Comparison of ENCODE assay signal across 32 mouse cellular contexts in genomic region chr11:115295939-115296338, GRCm38 (mm10). TPM values are rescaled to one million over a fixed set of nuclear protein-coding genes. Genes with fewer than 3 reads are reported as not detected.
DNase-seq lines count a peak whose midpoint lies in the region; ATAC-seq and TF ChIP-seq lines count a peak whose summit lies in the region.
"Had no signal": no experiment of that assay in that cellular context is flagged by ENCODE, and none has a peak within 500 bp of the region (broad histone marks: within the 10 kb centered on the region; RNA-seq: fewer than 3 reads in every experiment).

No protein-coding gene starts in this region.

- TF ChIP-seq POLR2A in olfactory bulb, adult 2 months (IDR thresholded peaks at IDR 0.05; ENCODE audit: insufficient read depth, low read depth, low read length), result no peak

- 82% methylated on average over 11 of the region's 11 CpGs for WGBS in stomach, embryonic 15.5 days
- WGBS in stomach, postnatal 0 days, result 79% methylated on average over 11 of the region's 11 CpGs
- 77% methylated on average over 11 of the region's 11 CpGs for WGBS in liver, embryonic 13.5 days (ENCODE audit: insufficient replicate concordance)
- 90% methylated on average over 11 of the region's 11 CpGs for WGBS in olfactory bulb, adult 2 months
- 91% methylated on average over 11 of the region's 11 CpGs for WGBS in midbrain, postnatal 0 days
- WGBS in forebrain, embryonic 15.5 days, result 88% methylated on average over 11 of the region's 11 CpGs

- H3K9ac ChIP-seq in stomach, embryonic 15.5 days, result no peak overlapping the region
- no peak overlapping the region for H3K9ac ChIP-seq in stomach, postnatal 0 days (ENCODE audit: low read length)
- no peak overlapping the region for H3K9ac ChIP-seq in liver, embryonic 13.5 days
- no peak overlapping the region for H3K9ac ChIP-seq in midbrain, postnatal 0 days (replicated peaks; ENCODE audit: low read length, poor library complexity, severe bottlenecking)
- no peak overlapping the region for H3K9ac ChIP-seq in forebrain, embryonic 15.5 days (replicated peaks)
- H3K9ac ChIP-seq: forebrain, postnatal 0 days; heart, embryonic 12.5 days; limb, embryonic 13.5 days; lung, embryonic 15.5 days had no signal

- no peak overlapping the region; the same call in 1 of the 2 replicates for H3K4me2 ChIP-seq in stomach, embryonic 15.5 days
- H3K4me2 ChIP-seq in stomach, postnatal 0 days (replicated peaks; ENCODE audit: low read depth), result no peak overlapping the region
- peak overlapping the region; percentile 56 for H3K4me2 ChIP-seq in liver, embryonic 13.5 days
- H3K4me2 ChIP-seq in midbrain, postnatal 0 days (ENCODE audit: low read depth, low read length, poor library complexity, severe bottlenecking), result no peak overlapping the region
- H3K4me2 ChIP-seq in forebrain, embryonic 15.5 days (replicated peaks), result no peak overlapping the region
- H3K4me2 ChIP-seq: lung, embryonic 15.5 days had no signal

- H3K27me3 ChIP-seq in stomach, embryonic 15.5 days (replicated peaks), result peaks cover 6% of the 10 kb centered on the region
- no peaks in the 10 kb centered on the region for H3K27me3 ChIP-seq in stomach, postnatal 0 days (ENCODE audit: control insufficient read depth, insufficient read depth, low read length)
- peaks cover 38% of the 10 kb centered on the region for H3K27me3 ChIP-seq in liver, embryonic 13.5 days
- H3K27me3 ChIP-seq in midbrain, postnatal 0 days (ENCODE audit: insufficient read depth, low read length), result no peaks in the 10 kb centered on the region
- H3K27me3 ChIP-seq in forebrain, embryonic 15.5 days, result no peaks in the 10 kb centered on the region

- peak; percentile 39 for DNase-seq in cerebellum, adult 9-11 months
- DNase-seq in cerebellum, postnatal 10 days, result no peak
- DNase-seq in stomach, postnatal 0 days (ENCODE audit: low spot score), result no peak
- no peak for DNase-seq in liver, embryonic 13.5 days
- DNase-seq in midbrain, postnatal 0 days (ENCODE audit: low spot score), result no peak
- DNase-seq: adrenal gland, adult 8-10 months; B cell, adult 2 months; forebrain, postnatal 0 days; gastrocnemius, postnatal 14 days; heart, adult 18-20 months; heart, postnatal 10 days; kidney, postnatal 4 days; midbrain, embryonic 14.5 days; right cerebral cortex, postnatal 14 days; spleen, adult 18-20 months; thymus, adult 2 months had no signal

- no peak for TF ChIP-seq CTCF in stomach, postnatal 0 days (IDR thresholded peaks at IDR 0.05; ENCODE audit: low read depth)
- no peak for TF ChIP-seq CTCF in olfactory bulb, adult 2 months (IDR thresholded peaks at IDR 0.05; ENCODE audit: insufficient read depth, low read depth, low read length)
- no peak for TF ChIP-seq CTCF in midbrain, postnatal 0 days (IDR thresholded peaks at IDR 0.05)

- no peak for ATAC-seq in stomach, embryonic 15.5 days (ENCODE audit: insufficient read depth, low FRiP score, low read depth)
- no peak for ATAC-seq in stomach, postnatal 0 days (ENCODE audit: low FRiP score, low TSS enrichment)
- no peak for ATAC-seq in liver, embryonic 13.5 days (ENCODE audit: low read depth)
- no peak for ATAC-seq in midbrain, postnatal 0 days (ENCODE audit: low FRiP score)
- ATAC-seq in forebrain, embryonic 15.5 days (replicated peaks), result no peak
- ATAC-seq: forebrain, postnatal 0 days; intestine, postnatal 0 days had no signal

- H3K4me1 ChIP-seq in stomach, embryonic 15.5 days, result peaks cover 11% of the 10 kb centered on the region
- H3K4me1 ChIP-seq in stomach, postnatal 0 days (replicated peaks; ENCODE audit: control insufficient read depth, insufficient read depth), result peaks cover 6% of the 10 kb centered on the region
- H3K4me1 ChIP-seq in liver, embryonic 13.5 days (replicated peaks), result peaks cover 24% of the 10 kb centered on the region
- H3K4me1 ChIP-seq in olfactory bulb, adult 2 months (ENCODE audit: control insufficient read depth, insufficient read depth, low read length), result peaks cover 16% of the 10 kb centered on the region; the same call in 1 of the 2 replicates
- H3K4me1 ChIP-seq in midbrain, postnatal 0 days (ENCODE audit: insufficient read depth, low read length), result no peaks in the 10 kb centered on the region
- peaks cover 8% of the 10 kb centered on the region for H3K4me1 ChIP-seq in forebrain, embryonic 15.5 days

- H3K27ac ChIP-seq in stomach, embryonic 15.5 days, result no peak overlapping the region
- H3K27ac ChIP-seq in stomach, postnatal 0 days (replicated peaks), result no peak overlapping the region
- H3K27ac ChIP-seq in liver, embryonic 13.5 days, result no peak overlapping the region
- no peak overlapping the region for H3K27ac ChIP-seq in olfactory bulb, adult 2 months (ENCODE audit: insufficient read depth, low read depth, low read length)
- no peak overlapping the region for H3K27ac ChIP-seq in midbrain, postnatal 0 days (ENCODE audit: low read depth, low read length)
- H3K27ac ChIP-seq in forebrain, embryonic 15.5 days (replicated peaks), result no peak overlapping the region
- H3K27ac ChIP-seq: forebrain, embryonic 10.5 days; hindbrain, embryonic 10.5 days; limb, embryonic 13.5 days; lung, embryonic 15.5 days had no signal

- no peaks in the 10 kb centered on the region for H3K9me3 ChIP-seq in stomach, embryonic 15.5 days
- H3K9me3 ChIP-seq in stomach, postnatal 0 days (ENCODE audit: control insufficient read depth, low read length), result no peaks in the 10 kb centered on the region
- no peaks in the 10 kb centered on the region for H3K9me3 ChIP-seq in liver, embryonic 13.5 days (replicated peaks)
- no peaks in the 10 kb centered on the region for H3K9me3 ChIP-seq in midbrain, postnatal 0 days (ENCODE audit: low read length)
- no peaks in the 10 kb centered on the region for H3K9me3 ChIP-seq in forebrain, embryonic 15.5 days
- H3K9me3 ChIP-seq: forebrain, embryonic 10.5 days; limb, embryonic 13.5 days; lung, embryonic 15.5 days had no signal

- H3K36me3 ChIP-seq in stomach, embryonic 15.5 days, result no peaks in the 10 kb centered on the region
- H3K36me3 ChIP-seq in stomach, postnatal 0 days (ENCODE audit: control insufficient read depth, insufficient read depth, low read length), result no peaks in the 10 kb centered on the region
- peaks cover 4% of the 10 kb centered on the region; the same call in 1 of the 2 replicates for H3K36me3 ChIP-seq in liver, embryonic 13.5 days
- H3K36me3 ChIP-seq in midbrain, postnatal 0 days (ENCODE audit: insufficient read depth, low read length), result no peaks in the 10 kb centered on the region
- no peaks in the 10 kb centered on the region for H3K36me3 ChIP-seq in forebrain, embryonic 15.5 days
- H3K36me3 ChIP-seq: forebrain, embryonic 10.5 days; heart, embryonic 12.5 days; hindbrain, embryonic 10.5 days; limb, embryonic 13.5 days; lung, embryonic 15.5 days had no signal

- H3K4me3 ChIP-seq in stomach, embryonic 15.5 days (replicated peaks), result peak overlapping the region; percentile 42; the same call in 1 of the 2 replicates
- H3K4me3 ChIP-seq in stomach, postnatal 0 days (ENCODE audit: low read depth, low read length), result no peak overlapping the region
- peak overlapping the region; percentile 48; the same call in 1 of the 2 replicates for H3K4me3 ChIP-seq in liver, embryonic 13.5 days (replicated peaks)
- 0 out of 2 replicates have a peak overlapping the region, but pooled peaks have one; percentile 55 for H3K4me3 ChIP-seq in olfactory bulb, adult 2 months (ENCODE audit: insufficient read depth, low read depth, low read length)
- H3K4me3 ChIP-seq in midbrain, postnatal 0 days (ENCODE audit: low read depth, low read length), result no peak overlapping the region
- H3K4me3 ChIP-seq in forebrain, embryonic 15.5 days, result no peak overlapping the region
- H3K4me3 ChIP-seq: heart, embryonic 12.5 days; hindbrain, embryonic 10.5 days; limb, embryonic 13.5 days; lung, embryonic 15.5 days; megakaryocyte, embryonic 14.5 days; myocyte had no signal

- no peak for TF ChIP-seq EP300 in stomach, postnatal 0 days (optimal IDR thresholded peaks at IDR 0.05)

RNA-seq across cellular contexts. Expression of gene Fads6, which starts 1.5 kb away (rescaled TPM):
- 2.0 TPM in 2 replicates for polyA plus RNA-seq in stomach, embryonic 15.5 days (2015; fragmentation: Nextera tagmentation; extraction: Ambion mirVana)
- polyA plus RNA-seq in stomach, postnatal 0 days (2015; fragmentation: Nextera tagmentation; extraction: Ambion mirVana), result 1.3 and 1.5 TPM in 2 replicates
- polyA plus RNA-seq in liver, embryonic 13.5 days (2015; fragmentation: Nextera tagmentation; extraction: Ambion mirVana), result 2.0 and 2.2 TPM in 2 replicates
- polyA plus RNA-seq in olfactory bulb, adult 2 months (2012; ENCODE audit: insufficient read depth, insufficient read length, low replicate concordance, missing spikeins), result not detected in 2 replicates
- total RNA-seq in midbrain, postnatal 0 days (2014; rRNA removed), result 10.2 and 10.6 TPM in 2 replicates
- 1.4 and 1.6 TPM in 2 replicates for polyA plus RNA-seq in midbrain, postnatal 0 days (2015; fragmentation: Nextera tagmentation; extraction: Ambion mirVana)
- 0.37 TPM in 2 replicates for polyA plus RNA-seq in forebrain, embryonic 15.5 days (2015; fragmentation: Nextera tagmentation; extraction: Ambion mirVana)

RNA-seq across cellular contexts. Expression of gene Otop2, which starts 11.0 kb away (rescaled TPM):
- polyA plus RNA-seq in stomach, embryonic 15.5 days (2015; fragmentation: Nextera tagmentation; extraction: Ambion mirVana), result 0.46 and 0.90 TPM in 2 replicates
- 4.2 and 4.7 TPM in 2 replicates for polyA plus RNA-seq in stomach, postnatal 0 days (2015; fragmentation: Nextera tagmentation; extraction: Ambion mirVana)
- polyA plus RNA-seq in liver, embryonic 13.5 days (2015; fragmentation: Nextera tagmentation; extraction: Ambion mirVana), result not detected in 2 replicates
- not detected in 2 replicates for polyA plus RNA-seq in olfactory bulb, adult 2 months (2012; ENCODE audit: insufficient read depth, insufficient read length, low replicate concordance, missing spikeins)
- total RNA-seq in midbrain, postnatal 0 days (2014; rRNA removed), result 0.05 and 1.5 TPM in 2 replicates
- polyA plus RNA-seq in midbrain, postnatal 0 days (2015; fragmentation: Nextera tagmentation; extraction: Ambion mirVana), result 0.15 and 0.22 TPM in 2 replicates
- 0.08 TPM in 1 of 2 replicates, not detected in the other for polyA plus RNA-seq in forebrain, embryonic 15.5 days (2015; fragmentation: Nextera tagmentation; extraction: Ambion mirVana)
- total RNA-seq: adrenal gland, adult 8-10 months; CH12.LX; forebrain, postnatal 0 days; gastrocnemius, postnatal 14 days; heart, adult 18-20 months; heart, postnatal 10 days; MEL; neutrophil, adult 5-6 weeks had no signal
- polyA plus RNA-seq: embryonic facial prominence, embryonic 14.5 days; heart, embryonic 12.5 days; hindbrain, embryonic 10.5 days; kidney, embryonic 16.5 days; limb, embryonic 13.5 days; lung, embryonic 15.5 days; midbrain, embryonic 14.5 days had no signal

RNA-seq across cellular contexts. Expression of gene Fdxr, which starts 19.1 kb away (rescaled TPM):
- polyA plus RNA-seq in stomach, embryonic 15.5 days (2015; fragmentation: Nextera tagmentation; extraction: Ambion mirVana), result 16.6 and 17.8 TPM in 2 replicates
- 6.7 and 7.3 TPM in 2 replicates for polyA plus RNA-seq in stomach, postnatal 0 days (2015; fragmentation: Nextera tagmentation; extraction: Ambion mirVana)
- polyA plus RNA-seq in liver, embryonic 13.5 days (2015; fragmentation: Nextera tagmentation; extraction: Ambion mirVana), result 16.3 and 18.2 TPM in 2 replicates
- polyA plus RNA-seq in olfactory bulb, adult 2 months (2012; ENCODE audit: insufficient read depth, insufficient read length, low replicate concordance, missing spikeins), result not detected in 2 replicates
- total RNA-seq in midbrain, postnatal 0 days (2014; rRNA removed), result 17.7 and 18.8 TPM in 2 replicates
- polyA plus RNA-seq in midbrain, postnatal 0 days (2015; fragmentation: Nextera tagmentation; extraction: Ambion mirVana), result 14.8 and 16.7 TPM in 2 replicates
- 23.9 and 24.0 TPM in 2 replicates for polyA plus RNA-seq in forebrain, embryonic 15.5 days (2015; fragmentation: Nextera tagmentation; extraction: Ambion mirVana)

RNA-seq across cellular contexts. Expression of gene Ush1g, which starts 25.9 kb away (rescaled TPM):
- polyA plus RNA-seq in stomach, embryonic 15.5 days (2015; fragmentation: Nextera tagmentation; extraction: Ambion mirVana), result 0.26 and 0.35 TPM in 2 replicates
- 0.34 and 0.36 TPM in 2 replicates for polyA plus RNA-seq in stomach, postnatal 0 days (2015; fragmentation: Nextera tagmentation; extraction: Ambion mirVana)
- polyA plus RNA-seq in liver, embryonic 13.5 days (2015; fragmentation: Nextera tagmentation; extraction: Ambion mirVana), result 0.07 and 0.14 TPM in 2 replicates
- polyA plus RNA-seq in olfactory bulb, adult 2 months (2012; ENCODE audit: insufficient read depth, insufficient read length, low replicate concordance, missing spikeins), result not detected in 2 replicates
- 0.14 TPM in 1 of 2 replicates, not detected in the other for total RNA-seq in midbrain, postnatal 0 days (2014; rRNA removed)
- 0.21 and 0.32 TPM in 2 replicates for polyA plus RNA-seq in midbrain, postnatal 0 days (2015; fragmentation: Nextera tagmentation; extraction: Ambion mirVana)
- polyA plus RNA-seq in forebrain, embryonic 15.5 days (2015; fragmentation: Nextera tagmentation; extraction: Ambion mirVana), result 0.05 TPM in 1 of 2 replicates, not detected in the other
- total RNA-seq: MEL; neutrophil, adult 5-6 weeks had no signal
- polyA plus RNA-seq: embryonic facial prominence, embryonic 14.5 days; forebrain, embryonic 10.5 days; kidney, embryonic 16.5 days; limb, embryonic 13.5 days; lung, embryonic 15.5 days had no signal

RNA-seq across cellular contexts. Expression of gene Grin2c, which starts 28.9 kb away (rescaled TPM):
- 0.10 and 0.12 TPM in 2 replicates for polyA plus RNA-seq in stomach, embryonic 15.5 days (2015; fragmentation: Nextera tagmentation; extraction: Ambion mirVana)
- not detected in 2 replicates for polyA plus RNA-seq in stomach, postnatal 0 days (2015; fragmentation: Nextera tagmentation; extraction: Ambion mirVana)
- 0.06 and 0.12 TPM in 2 replicates for polyA plus RNA-seq in liver, embryonic 13.5 days (2015; fragmentation: Nextera tagmentation; extraction: Ambion mirVana)
- not detected in 2 replicates for polyA plus RNA-seq in olfactory bulb, adult 2 months (2012; ENCODE audit: insufficient read depth, insufficient read length, low replicate concordance, missing spikeins)
- 2.9 and 4.1 TPM in 2 replicates for total RNA-seq in midbrain, postnatal 0 days (2014; rRNA removed)
- 0.59 and 0.75 TPM in 2 replicates for polyA plus RNA-seq in midbrain, postnatal 0 days (2015; fragmentation: Nextera tagmentation; extraction: Ambion mirVana)
- polyA plus RNA-seq in forebrain, embryonic 15.5 days (2015; fragmentation: Nextera tagmentation; extraction: Ambion mirVana), result 0.22 and 0.23 TPM in 2 replicates
- total RNA-seq: gastrocnemius, postnatal 14 days; heart, postnatal 10 days; MEL had no signal
- polyA plus RNA-seq: embryonic facial prominence, embryonic 14.5 days; forebrain, embryonic 10.5 days; intestine, postnatal 0 days; kidney, embryonic 16.5 days; myocyte had no signal

Comparison
In these comparisons a context has a peak if more than half of its experiments do, and no peak if none do; other contexts are left out.
1. H3K4me3 ChIP-seq: peak in stomach, embryonic 15.5 days (single experiment), liver, embryonic 13.5 days (single experiment) and olfactory bulb, adult 2 months (single experiment); none in stomach, postnatal 0 days (single experiment), midbrain, postnatal 0 days (single experiment) and forebrain, embryonic 15.5 days (single experiment).